Mouse (Mus musculus) testis, adult 2 months (tissue): ENCODE measurements around the gene Cdh22.

Source experiments
- CTCF ChIP-seq: fragments of 200-500 bp; IDR thresholded peaks from 2 replicates; pipeline ENCODE4 v1.5.1; 2012; ENCODE audit warnings: low read depth, mild to moderate bottlenecking, inconsistent platforms, low read length, moderate library complexity; ENCODE audit not compliant: control insufficient read depth, insufficient read depth, insufficient replicate concordance
- POLR2A ChIP-seq: fragments of 200-500 bp; IDR thresholded peaks from 2 replicates; pipeline ENCODE4 v1.6.1; 2012; ENCODE audit warnings: low read depth, mild to moderate bottlenecking, inconsistent platforms, low read length, moderate library complexity; ENCODE audit not compliant: control insufficient read depth

- no peak for TF ChIP-seq CTCF
- TF ChIP-seq POLR2A: no peak
These were observed 84.9 kb downstream of the Cdh22 start for GRCm38 (mm10) chr2:165149741-165150140.
